Mouse (Mus musculus) neural tube, embryonic 11.5 days (tissue): ENCODE measurements around the gene Mybpc1. TPM values are rescaled to one million over a fixed set of nuclear protein-coding genes. Genes with fewer than 3 reads are reported as not detected.

Source experiments
- ATAC-seq: fragments of 200-750 bp; cut with Nextera tagmentation; 2 replicates; pipeline ENCODE4 v1.8.0; 2017; ENCODE audit warnings: moderate number of reproducible peaks, mild to moderate bottlenecking, moderate TSS enrichment, moderate library complexity; ENCODE audit not compliant: insufficient read depth, low FRiP score, low TSS enrichment
- DNase-seq: peaks from one replicate; pipeline ENCODE4 v3.0.0-alpha.2; 2015; ENCODE audit warnings: low spot score
- H3K27ac ChIP-seq: fragments of 300-500 bp; sonication (generic); 2 replicates; pipeline ENCODE4 v1.5.1; 2014; ENCODE audit warnings: low read depth, mild to moderate bottlenecking, low read length
- H3K27me3 ChIP-seq: fragments of 300-500 bp; sonication (generic); 2 replicates; pipeline ENCODE4 v1.6.1; 2014; ENCODE audit warnings: mild to moderate bottlenecking, low read length, mixed read lengths; ENCODE audit not compliant: control insufficient read depth, insufficient read depth
- H3K36me3 ChIP-seq: fragments of 300-500 bp; sonication (generic); 2 replicates; pipeline ENCODE4 v1.6.1; 2014; ENCODE audit warnings: mild to moderate bottlenecking, low read length, moderate library complexity, mixed read lengths; ENCODE audit not compliant: control insufficient read depth, insufficient read depth
- H3K4me1 ChIP-seq: fragments of 300-500 bp; sonication (generic); 2 replicates; pipeline ENCODE4 v1.6.1; 2014; ENCODE audit warnings: low read length, mixed read lengths; ENCODE audit not compliant: control insufficient read depth, insufficient read depth
- H3K4me2 ChIP-seq: fragments of 300-500 bp; sonication (generic); 2 replicates; pipeline ENCODE4 v1.6.1; 2014; ENCODE audit warnings: low read depth, mild to moderate bottlenecking, moderate library complexity
- H3K4me3 ChIP-seq: fragments of 300-500 bp; sonication (generic); 2 replicates; pipeline ENCODE4 v1.5.1; 2014; ENCODE audit warnings: low read depth, low read length
- H3K9ac ChIP-seq: fragments of 300-500 bp; sonication (generic); 2 replicates; pipeline ENCODE4 v1.6.1; 2014; ENCODE audit warnings: mild to moderate bottlenecking, low read length
- H3K9me3 ChIP-seq: fragments of 300-500 bp; sonication (generic); 2 replicates; pipeline ENCODE4 v1.6.1; 2016; ENCODE audit warnings: low read length; ENCODE audit not compliant: control insufficient read depth
- WGBS: fragments of 180-500 bp; shearing (Covaris S2); extraction: QIAGEN DNeasy Blood & Tissue Kit; methylation state at CpG from one replicate; pipeline ENCODE4 v1.1.7; 2014; 5-methylcytosine and 5-hydroxymethylcytosine counted together
- polyA plus RNA-seq: library from polyadenylated mRNA; unstranded; fragments of >200 nt; fragmentation: Nextera tagmentation; extraction: Ambion mirVana; gene quantifications from 2 replicates; pipeline ENCODE4 v1.2.1, GENCODE M21; 2014

Gene Mybpc1
- polyA plus RNA-seq, 1 experiment from 2014 or later, result 18.8 TPM

GRCm38 (mm10) chr10:88580786-88581185 lies 24.2 kb downstream of the Mybpc1 start:
- 88% methylated on average over 5 of the region's 5 CpGs for WGBS
- H3K27me3 ChIP-seq, result no peaks in the 10 kb centered on the region
- no peak overlapping the region for H3K27ac ChIP-seq

DNA sequence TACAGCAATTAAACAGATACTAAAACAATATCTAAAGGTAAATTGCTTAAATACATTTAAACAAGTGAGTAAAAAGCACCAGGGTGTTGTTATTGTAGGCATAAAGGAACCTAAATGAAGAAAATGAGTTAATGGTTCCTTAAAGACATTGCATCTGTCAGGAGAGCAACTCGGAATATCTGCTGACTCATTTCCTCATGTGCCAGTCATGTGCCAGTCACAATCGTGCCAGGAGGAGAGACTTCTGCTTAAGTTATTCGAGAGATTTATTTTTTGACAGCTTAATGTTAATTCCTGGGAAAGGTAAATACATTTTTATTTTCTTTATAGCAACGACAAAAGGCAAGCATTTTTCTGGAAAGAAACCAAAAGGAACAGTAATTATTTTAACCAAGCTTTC lies 26.3 kb downstream of the Mybpc1 start:
- DNase-seq (no peak), ATAC-seq (no peak)
- H3K9ac ChIP-seq, result no peak overlapping the region
- H3K27ac ChIP-seq, result no peak overlapping the region
- no peaks in the 10 kb centered on the region for H3K36me3 ChIP-seq
- no peak overlapping the region for H3K4me2 ChIP-seq
- H3K27me3 ChIP-seq, result no peaks in the 10 kb centered on the region
- H3K4me3 ChIP-seq, result no peak overlapping the region
- H3K4me1 ChIP-seq, result no peaks in the 10 kb centered on the region
- no peaks in the 10 kb centered on the region for H3K9me3 ChIP-seq
- 83% methylated on average over 4 of the region's 4 CpGs for WGBS

More at GRCm38 (mm10) chr10:88580786-88581185, 24.2 kb downstream of the Mybpc1 start:
- H3K36me3 ChIP-seq, result no peaks in the 10 kb centered on the region
- no peaks in the 10 kb centered on the region for H3K9me3 ChIP-seq
- DNase-seq (no peak), ATAC-seq (no peak)
- no peaks in the 10 kb centered on the region for H3K4me1 ChIP-seq
- H3K9ac ChIP-seq, result no peak overlapping the region
- H3K4me3 ChIP-seq, result no peak overlapping the region
- H3K4me2 ChIP-seq, result no peak overlapping the region

DNA sequence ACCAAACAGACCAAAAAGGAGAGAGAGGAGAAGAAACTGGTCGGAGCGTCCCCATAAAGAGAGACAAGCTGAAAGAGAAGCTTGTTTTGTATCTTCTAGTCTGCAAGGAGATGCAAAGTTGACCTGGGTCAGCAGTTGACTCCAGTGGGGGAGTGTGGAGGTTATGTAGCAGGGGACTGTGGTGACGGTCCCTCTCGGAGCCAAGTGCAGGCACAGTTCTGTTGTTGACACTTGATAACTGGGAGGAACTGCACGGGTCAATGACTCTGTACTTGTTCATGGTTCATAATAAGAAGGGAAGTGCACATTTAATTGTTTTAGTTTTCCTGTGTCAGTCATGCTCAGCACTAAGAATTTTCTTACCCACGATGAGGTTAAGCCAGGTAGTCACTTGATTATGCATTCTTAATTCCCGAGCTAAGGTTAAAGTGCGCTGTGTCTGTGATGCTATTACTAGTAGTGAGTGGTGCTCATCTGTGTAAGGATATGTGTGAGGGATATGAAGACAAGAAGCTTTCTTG lies 30.8 kb downstream of the Mybpc1 start:
- WGBS, result 71% methylated on average over 8 of the region's 8 CpGs
- Histone ChIP-seq H3K4me3 (no peak overlapping the region), H3K9ac (no peak overlapping the region), H3K4me2 (no peak overlapping the region), H3K9me3 (no peaks in the 10 kb centered on the region), H3K4me1 (no peaks in the 10 kb centered on the region), H3K27ac (no peak overlapping the region), H3K27me3 (no peaks in the 10 kb centered on the region), H3K36me3 (no peaks in the 10 kb centered on the region)
- ATAC-seq (no peak), DNase-seq (no peak)

GRCm38 (mm10) chr10:88572123-88572522 lies 32.8 kb downstream of the Mybpc1 start:
- Histone ChIP-seq H3K27me3 (no peaks in the 10 kb centered on the region), H3K9me3 (no peaks in the 10 kb centered on the region), H3K4me3 (no peak overlapping the region), H3K27ac (no peak overlapping the region), H3K36me3 (no peaks in the 10 kb centered on the region), H3K4me2 (no peak overlapping the region), H3K9ac (no peak overlapping the region), H3K4me1 (no peaks in the 10 kb centered on the region)
- ATAC-seq (no peak), DNase-seq (no peak)
- WGBS, result 89% methylated on average over 5 of the region's 5 CpGs

GRCm38 (mm10) chr10:88557046-88557445 lies 47.9 kb downstream of the Mybpc1 start:
- Histone ChIP-seq H3K9ac (no peak overlapping the region), H3K27ac (no peak overlapping the region), H3K4me1 (no peaks in the 10 kb centered on the region), H3K4me3 (no peak overlapping the region), H3K27me3 (no peaks in the 10 kb centered on the region), H3K36me3 (no peaks in the 10 kb centered on the region), H3K9me3 (no peaks in the 10 kb centered on the region), H3K4me2 (no peak overlapping the region)
- 89% methylated on average over 6 of the region's 6 CpGs for WGBS
- ATAC-seq (no peak), DNase-seq (no peak)

GRCm38 (mm10) chr10:88552738-88553137 lies 52.2 kb downstream of the Mybpc1 start:
- Histone ChIP-seq H3K27me3 (no peaks in the 10 kb centered on the region), H3K27ac (no peak overlapping the region), H3K9ac (no peak overlapping the region), H3K36me3 (no peaks in the 10 kb centered on the region), H3K4me2 (no peak overlapping the region), H3K4me3 (no peak overlapping the region), H3K4me1 (no peaks in the 10 kb centered on the region), H3K9me3 (no peaks in the 10 kb centered on the region)
- ATAC-seq (no peak), DNase-seq (no peak)
- 93% methylated on average over 2 of the region's 2 CpGs for WGBS

GRCm38 (mm10) chr10:88550225-88550624 lies 54.7 kb downstream of the Mybpc1 start:
- no peak overlapping the region for H3K27ac ChIP-seq
- H3K4me3 ChIP-seq, result no peak overlapping the region
- no peaks in the 10 kb centered on the region for H3K27me3 ChIP-seq
- H3K36me3 ChIP-seq, result no peaks in the 10 kb centered on the region
- H3K4me1 ChIP-seq, result no peaks in the 10 kb centered on the region
- H3K4me2 ChIP-seq, result no peak overlapping the region
- H3K9ac ChIP-seq, result no peak overlapping the region
- ATAC-seq (no peak), DNase-seq (no peak)
- H3K9me3 ChIP-seq, result no peaks in the 10 kb centered on the region
- WGBS, result 90% methylated on average over 3 of the region's 3 CpGs

DNA sequence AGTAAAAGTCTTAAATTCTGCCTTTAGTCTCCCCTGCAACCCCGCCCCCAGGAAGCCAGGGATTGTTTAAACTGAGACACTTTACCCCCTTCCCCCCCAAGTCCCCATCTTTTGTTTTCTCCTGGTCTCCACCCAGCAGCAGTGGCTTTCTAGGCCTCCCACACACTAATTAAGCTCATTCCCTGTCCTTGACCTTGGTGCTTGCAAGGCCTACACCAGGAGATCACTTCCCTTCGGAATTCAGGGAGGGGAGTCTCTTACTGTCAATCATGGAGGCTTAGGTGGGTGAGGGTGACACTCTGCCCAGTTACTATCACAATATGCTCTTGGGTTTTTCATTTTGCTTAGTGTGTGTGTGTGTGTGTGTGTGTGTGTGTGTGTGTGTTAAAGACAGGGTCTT lies 57.3 kb downstream of the Mybpc1 start:
- no peaks in the 10 kb centered on the region for H3K4me1 ChIP-seq
- ATAC-seq (no peak), DNase-seq (no peak)
- no peaks in the 10 kb centered on the region; the same call in 1 of the 2 replicates for H3K9me3 ChIP-seq
- no peak overlapping the region for H3K9ac ChIP-seq
- H3K4me2 ChIP-seq, result no peak overlapping the region
- H3K36me3 ChIP-seq, result no peaks in the 10 kb centered on the region
- H3K4me3 ChIP-seq, result no peak overlapping the region
- WGBS, result 65% methylated on average over 2 of the region's 2 CpGs
- no peaks in the 10 kb centered on the region for H3K27me3 ChIP-seq
- no peak overlapping the region for H3K27ac ChIP-seq

- ATAC-seq, result no peak
Measured at GRCm38 (mm10) chr10:88530631-88531030, 74.3 kb downstream of the Mybpc1 start.

More at GRCm38 (mm10) chr10:88530631-88531030, 74.3 kb downstream of the Mybpc1 start:
- H3K9me3 ChIP-seq, result no peaks in the 10 kb centered on the region
- H3K27me3 ChIP-seq, result no peaks in the 10 kb centered on the region
- no peaks in the 10 kb centered on the region for H3K36me3 ChIP-seq
- 75% methylated on average over 5 of the region's 5 CpGs for WGBS
- H3K4me2 ChIP-seq, result no peak overlapping the region
- no peak overlapping the region for H3K4me3 ChIP-seq
- H3K9ac ChIP-seq, result no peak overlapping the region
- no peak for DNase-seq
- no peak overlapping the region for H3K27ac ChIP-seq
- no peaks in the 10 kb centered on the region for H3K4me1 ChIP-seq
